Mouse (Mus musculus): ENCODE measurements at regions not wholly inside any gene's neighbourhood (a gene's known extent, or its start where the extent isn't known, plus 50 kb on each side); places are given as distances from the start of the nearest gene placed in this dataset.

GRCm38 (mm10) chr12:25957547-25957946, 457.5 kb downstream of the Rnf144a start:
- TF ChIP-seq CTCF (IDR thresholded peaks at IDR 0.05; ENCODE audit: low read depth, low read length) (no peak), POLR2A (IDR thresholded peaks at IDR 0.05; ENCODE audit: borderline replicate concordance, low read depth, low read length) (no peak)

Measured in bone marrow macrophage, adult 2 months (primary cell).